Mouse (Mus musculus): ENCODE measurements around the gene Mab21l1.

GRCm38 (mm10) chr3:55742218-55742617, 40.1 kb upstream of the Mab21l1 start:
- TF ChIP-seq CTCF (IDR thresholded peaks at IDR 0.05; ENCODE audit: borderline replicate concordance, control insufficient read depth, extremely low read depth, insufficient read depth, low read length, poor library complexity) = no peak
- no peak for TF ChIP-seq POLR2A (IDR thresholded peaks at IDR 0.05; ENCODE audit: control insufficient read depth, extremely low read depth, insufficient read depth, low read length, poor library complexity)

All from thymus, adult 2 months (tissue).